Mouse (Mus musculus) kidney, postnatal 10 days (tissue): ENCODE results near the gene Cuta.
"Not testable (repeated sequence)": the region's sequence is repeated elsewhere in the genome, so short reads cannot be mapped to it uniquely, and the experiment has no call there.

Experiments
- DNase-seq: peaks from one replicate; pipeline ENCODE4 v3.0.0; 2021; ENCODE audit warnings: mixed read lengths

Gene Cuta

DNA sequence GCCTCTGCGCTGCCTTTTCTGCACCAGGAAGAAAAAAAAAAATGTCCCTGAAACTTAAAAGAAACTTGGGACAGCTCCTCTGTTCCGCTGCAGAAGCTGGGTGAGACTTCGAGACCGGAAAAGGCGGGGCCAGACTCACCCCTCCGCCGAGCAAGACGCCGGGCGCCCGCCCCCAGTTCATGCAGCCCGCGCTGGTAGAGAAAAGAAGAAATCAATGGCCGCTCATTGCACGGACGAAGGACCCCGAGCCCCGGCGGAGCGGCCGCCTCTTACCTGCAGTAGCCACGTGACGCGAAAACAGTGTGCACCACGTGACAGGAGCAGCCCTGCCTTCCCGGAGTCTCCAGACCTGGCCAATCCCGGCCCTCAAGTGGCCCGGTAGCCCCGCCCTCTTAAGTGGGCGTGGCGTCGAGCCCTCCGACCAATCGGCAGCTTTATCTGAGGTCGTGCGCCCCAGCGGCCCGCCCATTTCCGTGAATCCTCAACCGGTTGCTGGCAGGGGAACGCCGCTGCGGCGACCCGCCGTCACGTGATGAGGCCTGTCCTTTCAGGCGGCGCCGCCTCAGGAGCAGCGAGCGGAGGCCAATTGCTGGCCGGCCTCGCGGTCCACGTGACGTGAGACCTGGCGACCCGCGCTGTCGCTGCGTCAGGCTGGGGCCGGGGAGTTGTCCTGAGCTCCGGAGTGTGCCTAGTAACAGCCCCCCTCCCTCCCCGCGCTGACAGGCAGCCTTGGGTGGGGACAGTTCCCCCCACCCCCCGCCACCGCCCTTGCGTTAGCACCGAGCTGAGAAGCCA lies at the start of gene Cuta:
TSS of gene Cuta (minus strand) at position 392 of the 795 bp plus-strand sequence.
- peak; percentile 100 for DNase-seq

DNA sequence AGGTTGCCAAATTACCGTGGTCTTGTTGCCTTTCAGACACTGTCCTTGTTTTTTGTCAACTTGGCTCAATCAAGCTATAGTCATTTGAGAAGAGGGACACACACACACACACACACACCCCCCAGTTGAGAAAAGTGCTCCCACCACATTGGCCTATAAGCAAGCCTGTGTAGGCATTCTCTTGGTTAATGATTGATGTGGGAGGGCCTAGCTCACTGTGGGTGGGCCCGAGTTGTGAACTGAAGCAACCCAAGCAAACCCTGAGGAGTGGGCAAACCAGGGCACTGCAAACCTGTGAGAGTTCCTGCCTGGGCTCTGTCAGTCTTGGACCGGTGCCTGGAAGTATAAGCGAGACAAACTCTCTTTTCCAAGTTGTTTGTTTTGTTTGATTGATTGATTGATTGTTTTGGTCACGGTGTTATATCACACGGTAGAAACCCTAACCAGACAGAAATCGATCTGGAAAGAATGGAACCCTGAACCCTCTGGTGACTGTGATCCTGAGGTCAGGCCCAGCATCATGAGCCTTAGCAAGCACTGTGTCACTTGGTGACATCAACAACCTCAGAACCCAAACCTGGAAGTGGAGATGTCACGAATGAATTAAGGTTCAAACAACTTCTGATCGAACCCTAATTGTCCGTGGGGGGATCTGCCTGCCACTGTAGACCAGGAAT lies 46.3 kb upstream of the Cuta start:
- DNase-seq: no peak

DNA sequence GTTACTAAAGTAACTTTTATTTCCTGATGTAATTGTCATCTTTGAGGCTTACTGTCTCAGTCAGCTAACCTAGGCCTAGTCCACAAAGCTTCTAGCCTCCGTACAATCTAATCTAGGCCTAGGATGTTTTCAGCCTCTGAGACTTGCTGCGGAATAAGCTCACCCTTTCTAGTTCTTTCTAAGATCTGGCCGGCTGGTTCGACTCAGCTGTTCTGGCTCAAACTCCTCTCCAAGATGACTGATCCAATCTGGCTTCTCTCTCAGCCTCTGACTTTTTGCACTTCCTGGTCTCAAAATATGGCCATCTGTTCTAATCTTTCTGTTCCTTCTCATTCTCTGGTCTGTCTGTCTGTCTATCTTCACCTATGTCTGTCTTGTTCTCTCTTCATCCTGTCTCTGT lies 44.0 kb upstream of the Cuta start:
- peak; percentile 53 for DNase-seq

DNA sequence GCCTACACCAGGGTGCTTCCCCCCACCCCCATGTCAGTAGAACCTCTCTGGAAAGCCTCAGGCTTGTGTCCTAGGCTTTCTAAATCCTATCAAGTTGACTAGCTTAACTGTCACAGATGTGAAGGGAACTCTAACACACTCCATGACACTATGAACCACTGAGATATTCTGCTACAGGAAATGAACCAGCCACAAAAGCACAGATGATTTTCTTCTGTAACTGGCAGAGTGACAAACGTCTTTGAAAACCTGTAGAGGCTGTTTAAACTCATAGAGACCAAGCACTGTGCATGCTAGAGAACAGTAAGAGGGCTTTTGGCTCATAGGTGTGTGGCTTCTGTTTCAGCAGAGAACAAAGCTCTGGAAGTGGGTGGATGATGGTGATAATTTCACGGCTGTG lies 41.7 kb upstream of the Cuta start:
- no peak for DNase-seq

DNA sequence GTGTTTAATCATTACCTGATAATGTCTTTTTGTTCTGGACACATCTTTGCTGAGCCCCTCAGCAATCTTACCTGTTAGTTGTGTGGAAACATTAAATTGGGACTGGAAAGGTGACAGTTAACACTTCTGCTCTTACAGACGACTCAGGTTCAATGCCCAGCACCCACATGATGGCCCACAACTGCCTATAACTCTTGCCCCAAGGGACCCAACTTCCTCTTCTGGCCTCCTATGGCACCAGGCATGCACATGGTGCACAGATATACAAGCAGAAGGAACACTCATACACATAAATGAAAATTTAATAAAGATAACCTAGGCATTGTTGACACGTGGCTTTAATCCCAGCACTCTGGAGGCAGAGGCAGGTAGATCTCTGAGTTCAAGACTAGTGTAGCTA lies 40.1 kb upstream of the Cuta start:
- DNase-seq: no peak

DNA sequence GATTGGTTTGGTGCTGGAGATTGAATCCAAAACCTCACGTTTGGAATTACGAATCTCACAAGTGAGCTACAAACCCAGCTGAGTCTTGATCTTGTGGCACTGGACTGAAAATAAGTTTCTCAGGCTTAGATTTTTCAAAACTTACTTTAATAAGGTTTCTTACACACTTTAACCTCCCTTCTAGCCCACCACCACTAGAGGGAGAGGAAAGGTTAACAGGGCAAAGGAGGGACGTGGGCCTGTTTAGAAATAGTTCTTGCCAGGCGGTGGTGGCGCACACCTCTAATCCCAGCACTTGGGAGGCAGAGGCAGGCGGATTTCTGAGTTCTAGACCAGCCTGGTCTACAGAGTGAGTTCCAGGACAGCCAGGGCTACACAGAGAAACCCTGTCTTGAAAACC lies 38.0 kb upstream of the Cuta start:
- DNase-seq: not testable (repeated sequence)

DNA sequence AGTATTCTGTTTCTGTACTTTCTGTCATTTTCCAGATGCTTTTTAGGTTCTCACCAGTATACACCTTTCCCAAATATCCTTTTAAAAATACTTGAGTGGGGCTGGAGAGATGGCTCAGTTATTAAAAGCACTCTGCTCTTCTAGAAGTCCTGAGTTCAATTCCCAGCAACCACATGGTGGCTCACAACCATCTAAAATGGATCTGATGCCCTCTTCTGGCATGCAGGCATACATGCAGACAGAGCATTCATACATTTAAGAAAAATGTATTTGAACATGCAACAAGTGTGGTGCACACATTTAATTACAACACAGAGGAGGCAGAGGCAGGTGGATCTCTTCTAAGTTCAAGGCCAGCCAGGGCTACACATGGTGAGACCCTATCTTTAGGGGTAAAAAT lies 36.0 kb upstream of the Cuta start:
- DNase-seq: no peak

DNA sequence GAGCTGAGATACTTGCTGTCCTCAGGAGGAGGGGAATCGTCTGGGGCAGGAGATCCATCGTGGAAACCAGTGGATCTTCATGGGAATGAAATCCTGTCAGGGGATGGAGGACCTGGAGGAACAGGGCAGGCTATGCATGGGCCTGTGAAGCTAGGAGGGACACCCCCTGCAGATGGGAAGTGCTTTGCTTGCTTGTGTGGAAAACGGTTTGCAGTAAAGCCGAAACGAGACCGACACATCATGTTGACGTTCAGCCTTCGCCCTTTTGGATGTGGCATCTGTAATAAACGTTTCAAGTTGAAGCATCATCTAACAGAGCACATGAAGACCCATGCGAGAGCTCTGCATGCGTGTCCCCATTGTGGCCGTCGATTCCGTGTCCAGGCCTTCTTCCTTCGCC lies 35.2 kb upstream of the Cuta start:
- no peak for DNase-seq

DNA sequence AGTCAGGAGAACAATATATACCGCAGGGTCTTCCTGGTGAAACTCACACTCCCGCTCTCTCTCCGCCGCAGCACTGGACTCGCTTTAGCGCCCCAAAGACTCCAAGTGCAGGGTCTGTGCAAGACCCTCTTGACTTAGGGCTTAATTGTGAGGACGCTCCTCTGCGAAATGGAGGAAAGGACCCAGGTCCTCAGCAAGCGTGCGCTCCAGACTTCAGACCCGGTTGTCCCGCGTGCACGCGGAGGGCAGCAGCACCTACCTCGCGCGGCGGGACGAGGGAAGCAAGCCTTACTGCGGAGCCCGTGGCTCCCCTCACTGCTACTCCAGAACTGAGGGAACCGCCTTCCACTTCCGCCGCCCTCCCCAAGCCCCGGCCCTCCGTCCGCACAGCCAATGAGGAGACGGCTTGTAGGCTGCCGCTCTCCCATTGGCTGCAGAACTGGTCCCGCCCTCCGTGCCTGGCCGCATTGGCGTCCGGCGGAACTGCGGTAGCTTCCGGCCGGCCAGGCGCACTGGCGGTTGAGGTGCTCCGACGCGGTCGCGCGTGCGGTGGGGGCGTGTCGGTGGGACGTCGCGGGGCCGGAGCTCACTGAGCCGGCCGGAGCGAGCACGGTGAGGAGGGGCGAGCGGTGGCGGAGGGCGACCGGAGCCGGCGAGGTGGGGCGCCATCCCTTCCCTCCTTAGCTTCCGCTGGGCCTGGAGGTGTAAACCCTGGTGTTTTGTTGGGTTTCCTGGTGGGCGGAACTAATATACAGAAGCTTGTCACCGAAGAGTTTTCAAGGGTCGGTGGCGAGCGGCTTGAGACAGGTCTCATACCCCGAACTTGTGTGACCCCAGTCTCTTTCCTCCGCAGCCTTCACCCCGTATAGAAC lies 33.6 kb upstream of the Cuta start, which contains the start of gene Zbtb9:
TSS of gene Zbtb9 (plus strand) at position 465 of the 872 bp plus-strand sequence.
- DNase-seq: peak; percentile 97

DNA sequence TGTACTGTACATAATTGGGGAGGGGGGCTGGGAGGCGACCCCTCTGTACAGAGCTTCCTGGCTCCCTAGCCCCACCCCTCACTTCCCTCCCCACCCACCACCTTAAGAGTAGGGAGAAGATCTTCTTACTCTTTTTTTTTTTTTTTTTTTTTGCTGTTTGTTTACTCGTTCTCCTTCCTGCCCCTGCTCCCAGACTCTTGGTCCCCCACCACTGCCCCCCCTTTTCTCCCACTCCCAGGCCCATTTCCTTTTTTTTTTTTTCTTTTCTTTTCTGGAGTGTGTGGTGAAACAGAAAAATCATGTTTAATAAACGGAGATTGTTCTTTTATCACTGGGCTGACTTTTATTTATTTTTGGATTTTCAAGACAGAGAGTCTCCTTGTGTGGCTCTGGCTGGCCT lies 32.7 kb upstream of the Cuta start:
- no peak for DNase-seq

DNA sequence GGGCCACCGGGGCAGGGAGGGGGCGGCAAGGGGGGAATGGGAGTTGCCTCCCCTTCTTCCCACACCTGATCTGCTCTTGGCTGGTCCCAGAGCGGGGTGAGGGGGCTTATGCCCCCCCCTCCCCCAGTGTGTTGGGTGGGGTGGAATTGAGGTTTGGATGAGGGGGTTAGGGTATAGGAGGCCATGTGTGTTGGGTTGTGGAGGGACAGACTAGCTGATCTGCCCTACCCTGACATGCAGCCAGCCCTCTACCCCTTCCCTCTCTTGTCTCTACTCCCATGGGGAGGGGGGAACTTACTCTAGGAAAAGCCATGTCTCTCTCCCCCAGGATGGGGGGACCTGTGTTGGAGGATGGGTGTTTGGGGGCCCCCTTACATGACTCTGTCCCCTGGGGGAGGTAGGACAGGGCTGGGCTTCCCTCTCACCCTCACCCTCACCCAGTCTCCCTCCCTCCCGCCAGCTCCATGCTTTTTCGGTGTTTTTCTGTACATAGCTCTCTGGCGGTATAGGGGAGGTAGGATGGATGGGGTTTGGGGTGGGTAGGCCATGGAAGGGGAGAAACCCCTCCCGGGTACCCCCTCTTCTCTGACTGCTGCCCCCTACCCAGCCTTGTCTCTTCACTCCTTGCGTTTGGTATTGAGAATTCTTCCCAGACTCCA lies 32.0 kb upstream of the Cuta start:
- DNase-seq: no peak

DNA sequence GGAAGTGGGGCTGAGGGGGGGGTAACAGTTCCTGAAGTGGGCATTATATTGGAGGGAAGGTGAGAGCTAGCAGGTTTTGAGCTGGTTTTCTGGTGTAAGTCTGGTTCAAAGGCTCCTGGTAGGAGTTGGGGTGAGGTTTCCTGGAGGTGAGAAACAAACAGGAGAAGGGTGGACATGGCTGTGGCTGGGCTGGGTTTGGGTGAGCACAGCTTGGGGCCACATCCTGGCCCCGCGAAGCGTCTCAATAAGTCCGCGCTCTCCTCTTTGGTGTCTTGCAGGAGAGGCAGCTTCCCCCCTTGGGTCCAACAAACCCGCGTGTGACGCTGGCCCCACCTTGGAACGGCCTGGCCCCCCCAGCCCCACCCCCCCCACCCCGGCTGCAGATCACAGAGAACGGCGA lies 30.9 kb upstream of the Cuta start:
- DNase-seq: no peak

DNA sequence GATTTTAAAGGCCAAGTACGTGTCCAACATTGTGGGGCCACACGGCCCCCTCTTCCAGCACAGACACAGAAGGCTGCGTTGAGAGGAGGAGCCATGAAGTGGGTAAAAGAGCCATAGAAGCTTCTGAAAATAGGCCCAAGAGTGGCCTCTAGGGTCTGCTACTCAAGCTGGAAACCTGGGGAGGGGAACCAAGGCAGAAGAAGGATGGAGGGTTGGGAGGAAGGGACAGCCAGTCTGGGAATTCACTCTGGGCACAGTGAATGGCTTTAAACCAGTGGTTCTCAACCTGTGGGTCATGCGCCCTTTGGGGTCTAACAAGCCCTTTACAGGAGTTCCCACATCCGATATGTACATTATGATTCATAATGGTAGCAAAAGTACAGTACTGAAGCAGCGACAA lies 29.9 kb upstream of the Cuta start:
- DNase-seq: no peak

DNA sequence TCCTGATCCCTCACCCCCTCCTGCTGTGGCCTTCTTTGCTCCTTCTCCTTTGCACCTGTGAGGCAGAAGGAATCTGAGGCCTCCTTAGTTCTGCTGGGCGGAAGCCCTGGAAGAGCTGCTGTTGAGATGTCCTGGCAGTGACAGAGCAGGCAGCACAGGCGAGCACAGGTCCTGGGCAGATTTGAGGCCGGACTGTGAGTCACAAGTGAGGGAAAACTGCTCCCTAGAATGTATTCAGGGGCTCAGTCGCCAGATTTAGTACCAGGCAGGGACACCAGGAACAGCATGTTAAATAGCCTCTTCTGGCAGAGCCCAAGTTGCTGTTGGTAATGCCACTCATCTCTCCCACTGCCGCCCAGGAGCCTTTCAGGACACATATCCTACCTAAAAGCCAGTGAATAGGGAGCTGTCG lies 28.8 kb upstream of the Cuta start:
- no peak for DNase-seq

DNA sequence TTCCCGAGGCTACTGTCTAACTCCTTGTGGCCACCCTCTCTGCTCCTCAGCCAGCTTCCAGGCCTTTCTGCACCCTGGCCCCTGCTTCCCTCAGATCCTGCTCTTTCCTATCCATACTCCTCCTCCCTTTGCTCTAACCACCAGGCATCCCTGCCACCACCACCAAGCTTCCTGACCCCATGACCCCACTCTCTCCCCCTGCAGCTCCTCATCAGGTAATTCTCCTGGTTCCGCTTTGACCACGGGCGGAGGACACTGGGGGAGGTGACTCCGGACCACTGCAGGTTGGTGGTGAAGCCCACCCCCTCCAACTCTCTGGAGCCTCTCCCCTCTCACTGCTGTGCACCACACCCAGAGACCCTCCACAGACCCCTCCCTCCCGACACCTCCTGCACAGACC lies 28.1 kb upstream of the Cuta start:
- no peak for DNase-seq

DNA sequence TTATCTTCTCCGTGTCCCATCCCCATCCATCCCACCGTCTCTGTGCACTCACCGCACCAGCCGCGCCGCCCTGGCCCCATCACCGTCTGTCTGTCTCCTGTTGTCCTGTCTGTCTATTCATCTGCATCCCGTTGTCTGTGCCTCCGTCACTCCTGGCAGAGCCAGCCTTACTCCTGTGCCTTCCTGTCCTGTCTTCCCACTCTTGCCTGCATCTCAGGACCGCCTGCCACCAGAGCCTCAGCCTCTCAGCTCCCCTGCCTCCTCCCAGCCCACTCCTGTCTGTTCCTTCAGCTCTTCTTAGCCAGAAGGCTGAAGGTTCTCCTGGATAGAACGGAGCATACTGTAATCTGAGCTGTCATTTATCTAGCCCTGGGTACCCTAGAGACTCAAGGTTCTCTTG lies 27.6 kb upstream of the Cuta start:
- DNase-seq: no peak

DNA sequence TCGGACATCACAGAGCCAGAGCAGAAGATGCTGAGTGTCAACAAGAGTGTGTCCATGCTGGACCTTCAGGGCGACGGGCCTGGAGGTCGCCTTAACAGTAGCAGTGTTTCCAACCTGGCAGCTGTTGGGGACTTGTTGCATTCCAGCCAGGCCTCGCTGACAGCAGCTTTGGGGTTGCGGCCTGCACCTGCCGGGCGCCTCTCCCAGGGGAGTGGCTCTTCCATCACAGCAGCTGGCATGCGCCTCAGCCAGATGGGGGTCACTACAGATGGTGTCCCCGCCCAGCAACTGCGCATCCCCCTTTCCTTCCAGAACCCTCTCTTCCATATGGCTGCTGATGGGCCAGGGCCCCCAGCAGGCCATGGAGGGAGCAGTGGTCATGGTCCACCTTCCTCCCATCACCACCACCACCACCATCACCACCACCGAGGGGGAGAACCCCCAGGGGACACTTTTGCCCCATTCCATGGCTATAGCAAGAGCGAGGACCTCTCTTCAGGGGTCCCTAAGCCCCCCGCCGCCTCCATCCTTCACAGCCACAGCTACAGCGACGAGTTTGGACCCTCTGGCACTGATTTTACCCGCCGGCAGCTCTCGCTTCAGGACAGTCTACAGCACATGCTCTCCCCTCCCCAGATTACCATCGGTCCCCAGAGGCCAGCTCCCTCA lies 22.3 kb upstream of the Cuta start:
- no peak for DNase-seq

DNA sequence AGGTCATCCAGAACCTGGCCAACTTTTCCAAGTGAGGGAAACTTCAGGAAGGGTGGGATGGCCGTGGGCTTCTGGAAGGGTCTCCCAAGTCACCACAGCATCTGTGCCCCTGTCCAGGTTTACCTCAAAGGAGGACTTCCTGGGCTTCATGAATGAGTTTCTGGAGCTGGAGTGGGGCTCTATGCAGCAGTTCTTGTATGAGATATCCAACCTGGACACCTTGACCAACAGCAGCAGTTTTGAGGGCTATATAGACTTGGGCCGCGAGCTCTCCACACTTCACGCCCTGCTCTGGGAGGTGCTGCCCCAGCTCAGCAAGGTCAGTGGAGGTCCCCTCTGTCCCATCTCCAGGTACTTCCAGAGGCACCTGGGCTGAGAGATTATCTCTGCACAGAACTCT lies 20.4 kb upstream of the Cuta start:
- DNase-seq: no peak

DNA sequence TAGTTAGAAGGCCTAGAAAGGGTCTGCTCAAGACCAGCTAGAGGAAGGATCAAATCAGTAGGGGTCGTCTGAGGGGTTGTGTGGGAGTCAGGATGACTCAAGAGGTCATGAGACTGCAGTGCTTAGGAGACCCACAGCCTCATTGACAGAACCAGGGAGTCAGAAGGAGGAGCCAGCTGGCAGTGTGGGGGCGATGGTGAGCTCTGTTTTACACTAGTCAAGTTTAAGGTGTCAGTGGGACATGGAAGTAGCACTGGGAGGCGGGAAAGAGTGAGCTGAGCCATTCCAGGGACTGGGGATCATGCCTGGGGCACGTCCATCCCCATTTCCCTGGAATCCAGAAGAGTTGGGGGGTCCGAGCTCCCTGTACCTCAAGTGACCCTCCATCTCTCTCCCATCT lies 19.5 kb upstream of the Cuta start:
- no peak for DNase-seq

DNA sequence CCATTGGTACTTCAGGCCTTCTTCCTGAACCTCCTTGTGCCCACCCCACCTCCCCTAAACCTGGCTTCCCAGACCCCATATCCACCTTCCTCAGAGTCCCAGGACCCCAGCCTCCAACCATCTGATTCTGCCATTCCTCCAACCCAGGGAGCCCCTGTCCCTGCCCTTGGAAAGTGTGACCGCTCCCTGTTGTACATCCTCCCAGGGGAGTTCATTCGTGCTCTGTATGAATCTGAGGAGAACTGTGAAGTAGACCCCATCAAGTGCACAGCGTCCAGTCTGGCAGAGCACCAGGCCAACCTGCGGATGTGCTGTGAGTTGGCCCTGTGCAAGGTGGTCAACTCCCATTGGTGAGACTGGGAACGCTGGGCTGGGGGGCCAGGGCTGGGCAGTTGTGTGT lies 18.5 kb upstream of the Cuta start:
- DNase-seq: no peak

DNA sequence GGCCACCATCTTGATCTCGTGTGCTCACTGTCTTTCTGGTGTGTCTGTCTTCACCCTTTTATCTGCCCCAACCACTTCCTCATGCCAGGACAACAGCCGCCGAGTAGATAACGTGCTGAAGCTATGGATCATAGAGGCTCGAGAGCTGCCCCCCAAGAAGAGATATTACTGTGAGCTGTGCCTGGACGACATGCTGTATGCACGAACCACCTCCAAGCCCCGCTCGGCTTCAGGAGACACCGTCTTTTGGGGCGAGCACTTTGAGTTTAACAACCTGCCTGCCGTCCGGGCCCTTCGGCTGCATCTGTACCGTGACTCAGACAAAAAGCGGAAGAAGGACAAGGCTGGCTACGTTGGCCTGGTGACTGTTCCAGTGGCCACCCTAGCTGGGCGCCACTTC lies 17.5 kb upstream of the Cuta start:
- no peak for DNase-seq

DNA sequence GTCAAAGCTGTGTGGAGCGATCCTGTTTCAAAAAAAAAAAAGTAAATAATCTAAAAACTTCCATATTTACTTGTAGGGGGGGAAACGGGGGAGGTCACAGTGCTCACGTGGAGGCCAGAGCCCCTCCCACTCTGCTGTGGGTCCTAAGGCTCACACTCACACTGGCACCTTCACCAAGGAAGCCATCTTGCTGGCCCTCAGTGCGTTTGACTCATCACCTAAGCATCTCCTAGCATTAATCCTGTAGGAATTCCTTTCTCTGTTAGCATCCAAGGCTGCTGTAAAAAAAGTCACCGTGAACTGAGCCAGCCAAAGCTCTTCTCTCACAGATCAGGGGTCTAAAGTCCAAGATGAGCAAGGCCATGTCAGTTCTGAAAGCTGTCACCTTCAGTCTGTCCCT lies 16.9 kb upstream of the Cuta start:
- no peak for DNase-seq

DNA sequence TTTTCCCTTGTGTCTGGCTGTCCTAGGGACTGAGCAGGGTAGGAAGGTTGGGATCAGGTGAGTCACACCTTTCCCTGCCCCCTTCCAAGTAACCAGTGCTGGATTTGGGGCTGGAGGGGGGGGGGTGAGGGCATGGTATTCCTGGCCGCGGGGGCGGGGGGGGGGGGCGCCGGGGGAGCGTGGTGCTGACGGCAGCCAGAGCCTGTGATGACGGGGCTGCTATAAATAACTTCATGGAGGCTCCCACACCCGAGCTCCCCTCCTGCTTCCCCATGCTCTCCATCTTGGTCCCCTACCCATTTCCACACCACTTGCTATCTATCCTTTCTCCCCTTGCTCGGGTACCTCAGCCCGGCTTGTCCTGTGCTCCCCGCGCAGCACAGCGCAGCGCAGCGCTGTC lies 14.4 kb upstream of the Cuta start:
- DNase-seq: no peak
